Mouse (Mus musculus) CD4-positive helper T cell, adult 2 months (primary cell): ENCODE data around the gene Catspere2.

Experiments
- DNase-seq: peaks from one replicate; pipeline ENCODE4 v3.0.0-alpha.2; 2012; ENCODE audit warnings: low read depth, missing footprints, low spot score

The Catspere2 gene

GRCm38 (mm10) chr1:178219166-178220077 lies 236.2 kb downstream of the Catspere2 start:
- DNase-seq: no peak
